Mouse (Mus musculus): ENCODE data around the gene Sall4.
"Not testable (repeated sequence)": the region's sequence is repeated elsewhere in the genome, so short reads cannot be mapped to it uniquely, and the experiment has no call there.

Gene Sall4

GRCm38 (mm10) chr2:168744406-168744805, 23.3 kb downstream of the Sall4 start:
- not testable (repeated sequence) for DNase-seq (ENCODE audit: low spot score)

- DNase-seq (ENCODE audit: low spot score) = no peak
Measured at GRCm38 (mm10) chr2:168742649-168743048, 25.1 kb downstream of the Sall4 start.

- peak; percentile 68 for DNase-seq (ENCODE audit: low spot score)
Measured at GRCm38 (mm10) chr2:168742059-168742627, 25.6 kb downstream of the Sall4 start, which contains the start of gene Atp9a. Gene Atp9a (minus strand): TSS chr2:168742409.

- DNase-seq (ENCODE audit: low spot score) = peak; percentile 82
Measured at GRCm38 (mm10) chr2:168741273-168742058, 26.3 kb downstream of the Sall4 start.

- DNase-seq (ENCODE audit: low spot score) = no peak
Measured at GRCm38 (mm10) chr2:168740496-168740895, 27.2 kb downstream of the Sall4 start.

- no peak for DNase-seq (ENCODE audit: low spot score)
Measured at GRCm38 (mm10) chr2:168738854-168739253, 28.9 kb downstream of the Sall4 start.

GRCm38 (mm10) chr2:168737878-168738277, 29.9 kb downstream of the Sall4 start:
- no peak for DNase-seq (ENCODE audit: low spot score)

GRCm38 (mm10) chr2:168734023-168734422, 33.7 kb downstream of the Sall4 start:
- DNase-seq (ENCODE audit: low spot score) = peak; percentile 49

GRCm38 (mm10) chr2:168731258-168731657, 36.5 kb downstream of the Sall4 start:
- DNase-seq (ENCODE audit: low spot score) = no peak

GRCm38 (mm10) chr2:168729736-168730135, 38.0 kb downstream of the Sall4 start:
- no peak for DNase-seq (ENCODE audit: low spot score)

GRCm38 (mm10) chr2:168728045-168728444, 39.7 kb downstream of the Sall4 start:
- DNase-seq (ENCODE audit: low spot score) = no peak

GRCm38 (mm10) chr2:168726007-168726406, 41.7 kb downstream of the Sall4 start:
- peak; percentile 74 for DNase-seq (ENCODE audit: low spot score)

GRCm38 (mm10) chr2:168721313-168721712, 46.4 kb downstream of the Sall4 start:
- DNase-seq (ENCODE audit: low spot score) = no peak

- no peak for DNase-seq (ENCODE audit: low spot score)
Measured at GRCm38 (mm10) chr2:168719742-168720141, 48.0 kb downstream of the Sall4 start.

GRCm38 (mm10) chr2:168718735-168719134, 49.0 kb downstream of the Sall4 start:
- no peak for DNase-seq (ENCODE audit: low spot score)

- no peak for DNase-seq (ENCODE audit: low spot score)
Measured at GRCm38 (mm10) chr2:168718267-168718666, 49.5 kb downstream of the Sall4 start.

- DNase-seq (ENCODE audit: low spot score) = no peak
Measured at GRCm38 (mm10) chr2:168712199-168713176, 55.3 kb downstream of the Sall4 start.

GRCm38 (mm10) chr2:168710979-168711378, 56.8 kb downstream of the Sall4 start:
- no peak for DNase-seq (ENCODE audit: low spot score)

- DNase-seq (ENCODE audit: low spot score) = no peak
Measured at GRCm38 (mm10) chr2:168707766-168708165, 60.0 kb downstream of the Sall4 start.

- DNase-seq (ENCODE audit: low spot score) = no peak
Measured at GRCm38 (mm10) chr2:168702266-168702665, 65.5 kb downstream of the Sall4 start.

All from ovary, postnatal 36 days (tissue).